Mouse (Mus musculus) mesoderm, embryonic 11.5 days (tissue): ENCODE measurements around the gene Hist1h2bg.
"Not testable (repeated sequence)": the region's sequence is repeated elsewhere in the genome, so short reads cannot be mapped to it uniquely, and the experiment has no call there.

Experiments
- DNase-seq: peaks from one replicate; pipeline ENCODE4 v3.0.0-alpha.2; 2012; ENCODE audit warnings: low read depth, low spot score

Hist1h2bg gene

DNA sequence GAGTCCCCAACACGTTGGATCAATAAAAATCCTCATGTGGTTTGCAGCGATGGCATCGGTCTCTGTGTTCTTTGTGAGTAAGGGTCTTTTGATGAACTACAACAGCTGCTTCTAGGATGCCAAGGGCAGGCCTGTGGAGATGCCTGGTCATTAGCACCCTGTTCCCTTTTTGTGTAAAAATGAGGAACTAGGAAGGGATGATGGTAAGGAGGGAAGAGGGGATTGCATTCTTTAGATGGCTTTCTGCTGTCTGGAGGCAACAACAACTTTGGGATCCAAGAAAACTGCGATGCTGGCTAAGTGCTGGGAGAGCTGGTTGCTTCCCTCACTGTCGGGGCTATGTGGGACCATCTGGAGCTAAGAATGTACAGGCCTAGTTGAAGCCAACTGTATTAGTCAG is 32.9 kb upstream of the Hist1h2bg start:
- DNase-seq: no peak

DNA sequence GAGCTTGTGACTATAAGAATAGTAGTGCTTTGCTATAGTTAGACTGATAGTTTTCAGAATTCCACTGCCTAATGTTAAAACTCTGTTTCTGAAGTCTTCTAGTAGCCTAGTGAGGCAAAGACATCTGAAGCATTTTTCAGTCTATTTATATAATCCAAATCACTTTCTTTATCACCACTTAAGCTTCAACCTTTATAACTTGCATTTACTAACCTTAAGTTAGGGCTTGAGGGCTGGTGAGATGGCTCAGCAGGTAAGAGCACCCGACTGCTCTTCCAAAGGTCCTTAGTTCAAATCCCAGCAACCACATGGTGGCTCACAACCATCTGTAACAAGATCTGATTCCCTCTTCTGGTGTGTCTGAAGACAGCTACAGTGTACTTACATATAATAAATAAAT is 31.4 kb upstream of the Hist1h2bg start:
- DNase-seq: not testable (repeated sequence)

DNA sequence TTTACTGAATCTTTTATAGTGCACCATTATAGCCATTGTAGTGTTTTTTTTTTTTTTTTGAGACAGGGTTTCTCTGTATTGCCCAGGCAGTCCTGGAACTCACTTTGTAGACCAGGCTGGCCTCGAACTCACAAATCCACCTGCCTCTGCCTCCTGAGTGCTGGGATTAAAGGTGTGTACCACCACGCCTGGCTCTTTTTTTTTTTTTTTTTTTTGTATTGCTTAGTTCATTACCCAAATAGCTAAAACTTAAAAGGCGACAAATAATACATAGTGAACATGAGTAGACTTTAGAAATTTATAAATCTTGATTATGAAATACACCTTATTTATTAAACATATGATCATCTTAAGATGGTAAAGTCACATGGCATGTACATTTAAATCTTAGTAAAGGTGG is 29.7 kb upstream of the Hist1h2bg start:
- no peak for DNase-seq

DNA sequence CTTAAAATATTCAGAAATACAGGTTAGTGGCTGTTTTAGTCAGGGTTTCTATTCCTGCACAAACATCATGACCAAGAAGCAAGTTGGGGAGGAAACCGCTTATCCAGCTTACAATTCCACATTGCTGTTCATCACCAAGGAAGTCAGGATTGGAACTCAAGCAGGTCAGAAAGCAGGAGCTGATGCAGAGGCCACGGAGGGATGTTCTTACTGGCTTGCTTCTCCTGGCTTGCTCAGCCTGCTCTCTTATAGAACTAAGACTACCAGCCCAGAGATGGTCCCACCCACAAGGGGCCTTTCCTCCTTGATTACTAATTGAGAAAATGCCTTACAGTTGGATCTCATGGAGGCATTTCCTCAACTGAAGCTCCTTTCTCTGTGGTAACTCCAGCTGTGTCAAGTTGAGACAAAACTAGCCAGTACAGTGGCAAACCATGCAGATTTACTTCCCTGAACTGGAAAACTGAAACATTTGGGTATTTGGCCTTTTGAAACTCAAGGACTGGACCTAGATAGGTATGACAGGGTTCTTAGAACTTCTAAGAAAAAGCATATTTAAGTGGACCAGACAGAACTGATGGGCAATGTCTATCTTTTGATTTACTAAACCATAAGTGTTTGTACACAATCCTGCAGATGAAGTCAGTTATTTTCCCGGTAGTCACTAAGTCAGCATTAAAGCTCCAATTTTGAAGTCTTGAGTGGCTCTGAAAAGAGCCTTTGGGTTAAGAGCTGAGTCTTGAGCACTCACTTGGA is 28.8 kb upstream of the Hist1h2bg start:
- not testable (repeated sequence) for DNase-seq

DNA sequence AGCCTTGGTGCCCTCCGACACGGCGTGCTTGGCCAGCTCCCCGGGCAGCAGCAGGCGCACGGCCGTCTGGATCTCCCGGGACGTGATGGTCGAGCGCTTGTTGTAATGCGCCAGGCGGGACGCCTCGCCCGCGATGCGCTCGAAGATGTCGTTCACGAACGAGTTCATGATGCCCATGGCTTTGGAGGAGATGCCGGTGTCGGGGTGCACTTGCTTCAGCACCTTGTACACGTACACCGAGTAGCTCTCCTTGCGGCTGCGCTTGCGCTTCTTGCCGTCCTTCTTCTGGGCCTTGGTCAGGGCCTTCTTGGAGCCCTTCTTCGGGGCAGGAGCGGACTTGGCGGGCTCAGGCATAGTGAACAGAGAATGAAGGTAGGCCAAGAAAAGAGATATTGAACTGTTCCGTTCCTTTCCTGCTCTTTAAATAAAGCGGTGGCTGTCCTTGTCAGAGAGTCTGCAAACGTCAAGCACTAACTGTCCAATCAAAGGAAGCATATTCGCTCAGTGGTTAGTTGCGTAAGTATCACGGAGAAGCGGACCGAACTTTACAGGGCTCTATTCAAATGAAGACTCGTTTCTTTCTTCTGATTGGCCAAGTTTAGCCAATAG is 28.1 kb upstream of the Hist1h2bg start, which contains the start of gene Hist1h2bh:
TSS of gene Hist1h2bh (minus strand) at position 394 of the 609 bp plus-strand sequence.
- DNase-seq: peak; percentile 92

DNA sequence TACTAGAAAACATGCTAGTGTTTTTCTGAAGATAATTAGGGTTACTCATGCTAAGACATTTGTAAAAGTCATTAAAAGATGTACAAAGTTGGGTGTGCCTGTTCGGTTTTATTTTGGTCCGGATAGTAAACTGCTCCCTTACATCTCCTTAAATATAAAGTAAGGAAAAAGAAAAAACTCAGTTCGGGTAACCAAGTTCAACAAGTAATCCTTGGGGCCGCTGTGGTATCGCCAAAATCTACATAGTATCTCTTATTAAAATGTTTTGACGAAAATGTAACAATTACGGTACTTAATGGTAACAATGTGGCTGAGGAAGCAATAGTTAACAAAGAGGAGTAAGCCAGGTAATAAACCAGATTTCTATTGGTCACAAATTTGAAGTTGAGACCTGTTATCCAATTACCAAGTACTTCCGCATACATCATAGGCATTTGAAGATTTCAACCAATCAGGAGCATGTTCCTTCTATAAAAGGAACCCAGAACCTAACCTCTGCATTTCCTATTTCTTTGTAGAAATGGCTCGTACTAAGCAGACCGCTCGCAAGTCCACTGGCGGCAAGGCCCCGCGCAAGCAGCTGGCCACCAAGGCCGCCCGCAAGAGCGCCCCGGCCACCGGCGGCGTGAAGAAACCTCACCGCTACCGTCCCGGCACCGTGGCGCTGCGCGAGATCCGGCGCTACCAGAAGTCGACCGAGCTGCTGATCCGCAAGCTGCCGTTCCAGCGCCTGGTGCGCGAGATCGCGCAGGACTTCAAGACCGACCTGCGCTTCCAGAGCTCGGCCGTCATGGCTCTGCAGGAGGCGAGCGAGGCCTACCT is 27.0 kb upstream of the Hist1h2bg start, which contains the start of gene Hist1h3f:
TSS of gene Hist1h3f (plus strand) at position 88 of the 822 bp plus-strand sequence.
- DNase-seq: peak; percentile 94

DNA sequence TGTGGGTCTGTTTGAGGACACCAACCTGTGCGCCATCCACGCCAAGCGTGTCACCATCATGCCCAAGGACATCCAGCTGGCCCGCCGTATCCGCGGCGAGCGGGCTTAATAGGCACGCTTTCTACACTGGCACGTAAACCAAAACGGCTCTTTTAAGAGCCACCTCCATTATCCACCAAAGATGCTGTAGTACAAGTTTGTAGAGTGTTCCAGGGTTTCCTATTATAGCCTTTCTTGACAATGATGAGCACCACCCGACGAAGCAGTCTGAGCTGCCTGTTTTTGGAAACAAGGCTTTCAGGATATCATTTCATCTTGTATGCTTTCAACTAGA is 26.4 kb upstream of the Hist1h2bg start:
- not testable (repeated sequence) for DNase-seq

DNA sequence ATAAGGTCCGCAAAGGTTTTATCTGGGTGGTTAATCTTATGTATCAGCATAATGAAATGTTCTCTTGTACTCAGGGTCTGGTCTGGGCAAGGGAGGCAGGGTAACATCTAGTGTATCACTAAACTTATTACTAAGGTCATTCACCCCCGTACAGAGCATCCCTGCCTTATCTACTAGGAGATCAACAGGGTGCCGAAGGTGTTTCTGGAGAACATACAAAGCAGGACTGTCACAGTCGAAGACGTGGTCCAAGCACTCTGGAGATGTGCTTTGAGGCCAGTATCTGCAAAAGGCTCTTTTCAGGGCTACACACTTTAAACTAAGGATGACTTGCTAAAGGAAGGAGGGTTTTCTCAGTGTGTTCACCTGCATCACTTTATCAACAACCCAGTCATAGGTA is 24.5 kb upstream of the Hist1h2bg start:
- DNase-seq: no peak

DNA sequence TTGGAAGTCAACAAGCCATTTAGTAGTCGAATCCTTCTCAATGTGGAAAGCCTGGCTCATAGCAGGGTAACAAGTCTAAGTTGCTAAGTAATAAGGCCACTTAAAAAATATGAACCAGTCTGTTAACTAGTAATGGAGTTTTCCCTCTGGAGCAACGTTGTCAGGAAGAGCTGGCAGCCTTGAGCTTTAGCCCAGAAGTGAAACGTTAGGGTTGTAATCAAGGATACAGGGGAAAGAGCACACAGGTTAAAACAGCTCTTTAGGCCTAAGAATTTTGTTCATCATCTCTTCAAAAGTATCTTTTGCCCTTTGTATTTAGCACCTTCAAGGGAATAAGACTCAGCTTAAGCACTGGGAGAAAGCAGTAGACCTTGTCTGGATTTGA is 20.4 kb upstream of the Hist1h2bg start:
- DNase-seq: no peak

DNA sequence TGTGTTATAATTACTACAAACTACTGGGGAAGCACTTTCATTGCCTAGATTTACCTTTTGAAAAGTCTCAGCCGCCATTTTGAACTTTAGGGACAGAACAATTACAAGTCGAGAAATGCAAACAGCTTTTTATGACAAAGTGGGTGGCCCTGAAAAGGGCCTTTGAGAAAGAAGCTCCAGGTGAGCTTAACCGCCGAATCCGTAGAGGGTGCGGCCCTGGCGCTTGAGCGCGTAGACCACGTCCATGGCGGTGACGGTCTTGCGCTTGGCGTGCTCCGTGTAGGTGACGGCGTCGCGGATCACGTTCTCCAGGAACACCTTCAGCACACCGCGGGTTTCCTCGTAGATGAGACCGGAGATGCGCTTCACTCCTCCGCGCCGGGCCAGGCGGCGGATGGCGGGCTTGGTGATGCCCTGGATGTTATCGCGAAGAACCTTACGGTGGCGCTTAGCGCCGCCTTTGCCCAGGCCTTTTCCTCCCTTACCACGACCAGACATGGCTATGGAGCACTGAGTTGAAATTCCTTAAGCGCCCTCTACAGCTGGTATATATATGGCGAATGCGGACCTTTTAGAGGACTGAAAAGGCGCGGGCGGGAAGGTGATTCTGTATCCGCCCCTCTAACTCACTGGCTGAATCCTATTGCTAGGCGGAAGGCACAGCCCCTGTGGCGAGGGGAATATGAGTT is 19.9 kb upstream of the Hist1h2bg start, which contains the start of gene Hist1h4f:
TSS of gene Hist1h4f (minus strand) at position 503 of the 689 bp plus-strand sequence.
- DNase-seq: peak; percentile 95

DNA sequence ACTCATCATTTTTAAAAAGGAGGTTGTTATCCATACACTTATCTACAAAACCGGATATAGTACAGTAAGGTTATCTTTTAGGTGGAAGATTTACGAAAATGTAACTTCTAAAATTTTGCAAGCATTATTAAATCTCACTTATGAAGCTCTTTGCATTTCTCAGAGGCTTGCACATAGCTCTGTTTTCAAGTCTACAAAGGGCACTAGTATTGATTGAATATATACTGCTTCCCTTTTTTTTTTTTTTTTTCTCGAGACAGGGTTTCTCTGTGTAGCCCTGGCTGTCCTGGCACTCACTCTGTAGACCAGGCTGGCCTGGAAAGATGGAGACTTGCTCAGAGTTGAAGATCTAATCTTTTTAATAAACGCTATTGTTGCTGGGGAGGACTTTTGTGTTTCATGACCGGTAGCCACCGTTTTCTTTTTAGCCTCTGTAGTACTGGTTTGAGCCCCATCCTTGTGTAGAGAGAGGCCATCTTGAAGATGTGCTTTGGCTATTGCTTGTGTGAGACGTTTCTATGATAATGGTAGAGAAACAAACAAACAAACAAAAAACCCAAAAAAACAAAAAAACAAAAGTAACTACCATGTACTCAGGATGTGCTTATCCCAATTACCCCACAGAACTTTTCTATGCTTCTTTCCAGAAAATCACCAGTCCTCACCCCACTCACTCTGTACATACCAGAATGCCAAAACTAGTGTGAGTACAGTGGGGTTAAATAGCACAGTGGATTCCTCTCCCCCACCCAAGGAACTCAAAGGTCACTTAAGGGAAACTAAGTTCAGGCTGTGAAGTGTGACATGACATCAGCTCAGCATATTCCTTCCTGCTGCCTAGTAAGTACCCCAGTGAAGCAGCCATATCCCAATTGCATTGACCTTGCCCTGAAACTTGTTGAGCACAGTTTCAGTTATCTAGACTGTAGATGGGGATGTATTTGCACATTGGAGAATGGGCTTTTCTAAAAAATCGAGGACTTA is 19.0 kb upstream of the Hist1h2bg start:
- DNase-seq: no peak

DNA sequence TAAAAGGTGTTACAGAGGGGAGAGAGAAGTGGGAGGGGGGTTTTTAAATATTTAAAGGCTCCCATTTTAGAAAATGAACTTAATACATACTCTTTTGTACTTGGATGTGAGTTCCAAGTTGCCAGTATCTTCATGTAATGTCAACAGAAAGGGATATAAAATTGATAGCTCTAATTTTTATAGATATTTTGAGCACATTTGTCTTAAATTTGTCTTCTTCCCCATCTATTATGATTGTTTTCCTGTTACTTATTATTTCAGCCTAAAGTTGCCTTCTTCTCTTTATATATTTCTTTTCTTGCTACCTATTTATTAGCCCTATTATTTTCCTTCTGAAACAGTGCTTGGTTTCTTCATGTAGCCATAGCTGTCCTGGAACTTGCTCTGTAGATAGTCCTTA is 18.2 kb upstream of the Hist1h2bg start, which contains the start of gene Hist1h1d:
TSS of gene Hist1h1d (plus strand) at position 301 of the 400 bp plus-strand sequence.
- no peak for DNase-seq

DNA sequence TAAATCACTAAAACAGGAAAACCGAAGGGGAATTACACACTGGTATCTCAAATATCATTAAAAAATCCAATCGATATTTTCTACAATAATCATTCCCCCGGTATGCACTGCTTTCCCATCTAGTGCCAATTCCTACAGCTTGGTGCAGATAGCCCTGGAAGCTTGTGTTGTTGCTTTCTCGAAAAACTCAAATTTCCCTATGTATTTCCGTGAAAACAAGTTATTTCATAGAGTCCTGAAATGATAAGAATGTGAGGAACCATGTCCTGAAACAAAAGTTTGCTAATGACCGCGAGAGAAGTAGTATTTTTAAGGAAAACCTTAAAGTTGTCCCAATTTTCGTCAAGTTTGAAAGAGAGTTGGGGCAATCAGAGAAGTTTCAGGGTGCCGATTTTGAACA is 16.8 kb upstream of the Hist1h2bg start:
- no peak for DNase-seq

DNA sequence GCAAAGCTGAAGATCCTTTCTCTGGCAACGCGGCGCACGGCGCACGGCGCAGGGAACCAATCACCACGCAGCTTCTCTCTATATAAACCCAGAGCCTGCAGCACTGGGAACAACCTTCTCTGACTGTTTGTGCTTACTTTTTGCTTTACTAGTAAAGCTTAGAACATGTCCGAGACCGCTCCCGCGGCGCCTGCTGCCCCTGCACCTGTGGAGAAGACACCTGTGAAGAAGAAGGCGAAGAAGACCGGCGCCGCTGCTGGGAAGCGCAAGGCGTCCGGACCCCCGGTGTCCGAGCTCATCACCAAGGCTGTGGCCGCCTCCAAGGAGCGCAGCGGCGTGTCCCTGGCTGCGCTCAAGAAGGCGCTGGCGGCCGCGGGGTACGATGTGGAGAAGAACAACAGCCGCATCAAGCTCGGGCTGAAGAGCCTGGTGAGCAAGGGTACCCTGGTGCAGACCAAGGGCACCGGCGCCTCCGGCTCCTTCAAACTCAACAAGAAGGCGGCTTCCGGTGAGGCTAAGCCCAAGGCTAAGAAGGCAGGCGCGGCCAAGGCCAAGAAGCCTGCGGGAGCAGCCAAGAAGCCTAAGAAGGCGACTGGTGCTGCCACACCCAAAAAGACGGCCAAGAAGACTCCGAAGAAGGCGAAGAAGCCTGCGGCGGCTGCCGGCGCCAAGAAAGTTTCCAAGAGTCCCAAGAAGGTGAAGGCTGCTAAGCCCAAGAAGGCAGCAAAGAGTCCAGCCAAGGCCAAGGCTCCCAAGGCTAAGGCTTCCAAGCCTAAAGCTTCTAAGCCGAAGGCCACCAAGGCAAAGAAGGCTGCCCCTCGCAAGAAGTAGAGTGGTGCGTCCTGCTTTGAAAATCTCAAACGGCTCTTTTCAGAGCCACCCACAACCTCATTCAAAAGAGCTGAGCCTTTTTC is 16.0 kb upstream of the Hist1h2bg start:
- DNase-seq: peak; percentile 88

DNA sequence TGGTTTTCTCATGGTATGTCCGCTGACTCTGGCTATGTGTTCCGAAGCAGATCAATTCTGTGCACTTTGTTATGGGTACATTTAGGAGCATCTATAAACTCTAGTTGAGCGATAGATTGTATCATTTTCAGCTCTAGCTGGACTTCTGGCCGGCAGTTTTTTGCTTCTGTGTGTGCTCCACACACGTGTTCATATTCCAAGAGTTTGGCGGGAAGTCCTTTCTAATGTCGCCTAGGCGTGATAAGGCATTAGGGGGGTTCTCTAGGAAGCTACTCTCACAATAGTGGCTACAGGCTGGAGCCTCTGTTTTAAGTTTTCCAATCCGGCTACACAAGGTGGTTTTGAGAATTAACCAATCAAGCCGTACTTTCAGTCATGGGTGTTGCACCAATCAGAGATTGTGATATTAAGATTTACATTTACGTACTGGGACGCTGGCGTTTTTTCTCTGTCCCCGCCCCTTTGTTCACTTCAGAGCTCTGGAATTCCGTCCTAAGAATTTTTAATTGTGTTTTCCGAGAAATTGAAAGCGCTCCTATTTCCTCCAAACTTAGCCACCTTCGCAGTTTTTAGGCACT is 15.3 kb upstream of the Hist1h2bg start:
- DNase-seq: peak; percentile 92

DNA sequence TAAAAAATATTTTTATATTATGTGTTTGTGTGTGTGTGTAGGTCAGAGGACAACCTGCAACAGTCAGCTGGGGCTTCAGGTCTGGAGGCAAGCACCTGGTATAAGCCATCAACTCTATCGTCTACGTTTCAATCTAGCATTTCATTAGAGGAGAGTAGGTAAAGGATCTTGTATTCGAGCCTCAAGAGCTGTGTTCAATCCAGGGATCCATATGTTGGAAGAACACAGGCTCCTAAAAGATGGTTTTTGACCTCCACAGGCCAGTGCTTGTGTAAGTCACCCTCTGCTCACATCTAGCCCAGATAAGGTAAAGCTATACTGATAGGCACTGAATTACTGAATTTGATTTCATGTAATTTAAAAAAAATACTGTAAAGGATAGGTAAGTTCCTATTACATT is 14.3 kb upstream of the Hist1h2bg start:
- DNase-seq: no peak

DNA sequence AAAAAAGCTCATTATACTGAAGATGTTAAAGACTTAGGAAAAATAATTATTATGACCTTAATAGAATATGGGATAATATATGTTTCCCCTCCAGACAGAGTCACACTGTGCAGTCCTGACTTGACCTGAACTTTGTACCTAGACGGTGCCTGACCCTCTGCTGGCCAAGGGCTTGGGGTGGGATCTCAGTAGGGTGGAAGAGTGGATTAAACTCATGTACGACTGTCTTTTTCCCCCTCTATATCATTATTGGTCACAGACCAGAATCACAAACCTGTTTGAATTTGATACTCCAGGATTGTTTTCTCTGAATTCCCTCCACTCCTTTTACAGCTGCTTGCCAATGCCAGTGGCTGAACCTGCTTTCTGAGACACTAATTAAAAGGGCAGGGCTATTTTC is 10.5 kb upstream of the Hist1h2bg start:
- DNase-seq: not testable (repeated sequence)

DNA sequence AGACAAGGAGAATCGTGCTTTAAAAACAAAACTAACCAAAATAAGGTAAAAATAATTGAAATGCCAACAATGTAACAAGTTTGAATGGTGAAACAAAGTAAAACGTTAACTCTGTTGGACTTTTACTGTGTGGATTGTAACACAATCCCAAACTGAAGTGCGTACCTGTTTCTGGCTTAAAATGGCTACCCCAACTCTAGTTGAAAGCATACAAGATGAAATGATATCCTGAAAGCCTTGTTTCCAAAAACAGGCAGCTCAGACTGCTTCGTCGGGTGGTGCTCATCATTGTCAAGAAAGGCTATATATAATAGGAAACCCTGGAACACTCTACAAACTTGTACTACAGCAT is 9.7 kb upstream of the Hist1h2bg start:
- DNase-seq: not testable (repeated sequence)
